Mouse (Mus musculus): Measurements from ENCODE around the gene Vmn1r170.
"Not testable (repeated sequence)": the region's sequence is repeated elsewhere in the genome, so short reads cannot be mapped to it uniquely, and the experiment has no call there.

Gene Vmn1r170

DNA sequence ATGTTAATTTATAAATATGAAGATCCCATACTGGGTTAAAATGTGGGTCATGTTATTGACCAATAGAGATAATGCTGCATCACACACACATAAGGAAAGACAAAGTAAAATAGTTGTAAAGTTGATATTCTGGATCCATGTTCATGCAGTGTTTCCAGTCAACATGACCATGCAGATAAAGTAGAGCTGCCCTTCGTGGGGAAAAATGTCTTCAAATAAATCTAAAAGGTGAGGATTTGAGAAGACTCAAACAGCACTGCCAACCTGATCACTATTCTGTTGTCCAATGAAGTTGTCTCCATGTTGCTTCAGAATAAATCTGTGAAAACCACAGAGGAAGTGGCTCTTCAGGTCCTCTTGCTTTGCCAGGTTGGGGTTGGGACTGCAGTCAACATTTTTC is at the start of gene Vmn1r170:
Vmn1r170 (plus strand) TSS at position 301 of the 400 bp plus-strand sequence.
- not testable (repeated sequence) for DNase-seq

GRCm38 (mm10) chr7:23575226-23575625 is 30.7 kb upstream of the Vmn1r170 start, which contains the start of gene Vmn1r169:
TSS of gene Vmn1r169 (plus strand) at chr7:23575526.
- DNase-seq: not testable (repeated sequence)

DNA sequence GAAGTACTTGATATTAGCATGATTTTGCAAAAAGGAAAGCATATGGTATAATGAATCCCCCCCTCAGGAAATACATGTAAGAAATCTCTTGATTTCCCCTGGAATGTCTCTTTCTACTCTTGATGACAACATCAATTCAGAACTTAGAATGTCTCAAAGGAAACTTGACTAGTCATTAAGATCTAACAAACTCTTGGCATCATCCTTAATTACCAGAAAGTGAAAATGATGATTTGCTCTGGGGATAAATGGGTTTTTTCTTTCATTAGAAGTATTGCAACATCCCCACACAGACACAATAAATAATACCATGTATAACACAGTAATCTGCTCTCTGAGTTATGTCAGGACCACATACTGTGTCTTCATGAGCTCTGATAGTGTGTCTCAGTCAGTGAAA is 24.4 kb downstream of the Vmn1r170 start, which contains the start of gene Vmn1r171:
Vmn1r171 (plus strand) TSS at position 301 of the 400 bp plus-strand sequence.
- no peak for DNase-seq
